Mouse (Mus musculus): ENCODE measurements around the gene Ints14. TPM values are rescaled to one million over a fixed set of nuclear protein-coding genes. Genes with fewer than 3 reads are reported as not detected.
"Not testable (repeated sequence)": the region's sequence is repeated elsewhere in the genome, so short reads cannot be mapped to it uniquely, and the experiment has no call there.

The Ints14 gene
- polyA plus RNA-seq, 1 experiment from 2014 or later: 49.2 TPM

- Histone ChIP-seq H3K36me3 (ENCODE audit: control insufficient read depth, insufficient read depth, low read length) (no peaks in the 10 kb centered on the region), H3K4me1 (ENCODE audit: control insufficient read depth, insufficient read depth, low read length) (peaks cover 29% of the 10 kb centered on the region), H3K9me3 (ENCODE audit: control insufficient read depth, low read length) (no peaks in the 10 kb centered on the region), H3K9ac (ENCODE audit: low read depth, low read length) (peak overlapping the region; percentile 95), H3K4me2 (ENCODE audit: low read depth, low read length) (peak overlapping the region; percentile 91), H3K4me3 (ENCODE audit: low read length) (peak overlapping the region; percentile 98), H3K27ac (ENCODE audit: low read length) (peak overlapping the region; percentile 93), H3K27me3 (replicated peaks; ENCODE audit: control insufficient read depth, insufficient read depth, low read length) (no peaks in the 10 kb centered on the region)
- 18% methylated on average over 9 of the region's 9 CpGs for WGBS
- peak; percentile 27; the same call in 1 of the 2 replicates for ATAC-seq
Measured at GRCm38 (mm10) chr9:65021887-65022579, 61.3 kb downstream of the Ints14 start.

GRCm38 (mm10) chr9:65022580-65023135 is 62.0 kb downstream of the Ints14 start:
- ATAC-seq: no peak
- Histone ChIP-seq H3K27ac (ENCODE audit: low read length) (peak overlapping the region; percentile 93; the same call in 1 of the 2 replicates), H3K9ac (ENCODE audit: low read depth, low read length) (no peak overlapping the region)

GRCm38 (mm10) chr9:65023447-65023846 is 62.7 kb downstream of the Ints14 start:
- Histone ChIP-seq H3K4me2 (ENCODE audit: low read depth, low read length) (no peak overlapping the region), H3K9ac (ENCODE audit: low read depth, low read length) (no peak overlapping the region)
- no peak for ATAC-seq

More at GRCm38 (mm10) chr9:65022580-65023135, 62.0 kb downstream of the Ints14 start:
- Histone ChIP-seq H3K36me3 (ENCODE audit: control insufficient read depth, insufficient read depth, low read length) (no peaks in the 10 kb centered on the region), H3K4me1 (ENCODE audit: control insufficient read depth, insufficient read depth, low read length) (peaks cover 29% of the 10 kb centered on the region), H3K9me3 (ENCODE audit: control insufficient read depth, low read length) (no peaks in the 10 kb centered on the region), H3K27me3 (replicated peaks; ENCODE audit: control insufficient read depth, insufficient read depth, low read length) (no peaks in the 10 kb centered on the region), H3K4me2 (ENCODE audit: low read depth, low read length) (no peak overlapping the region), H3K4me3 (ENCODE audit: low read length) (no peak overlapping the region)
- 49% methylated on average over 4 of the region's 4 CpGs for WGBS

GRCm38 (mm10) chr9:65027241-65027640 is 66.5 kb downstream of the Ints14 start:
- Histone ChIP-seq H3K27me3 (replicated peaks; ENCODE audit: control insufficient read depth, insufficient read depth, low read length) (no peaks in the 10 kb centered on the region), H3K9me3 (ENCODE audit: control insufficient read depth, low read length) (no peaks in the 10 kb centered on the region), H3K4me1 (ENCODE audit: control insufficient read depth, insufficient read depth, low read length) (peaks cover 12% of the 10 kb centered on the region), H3K4me2 (ENCODE audit: low read depth, low read length) (no peak overlapping the region), H3K4me3 (ENCODE audit: low read length) (no peak overlapping the region), H3K36me3 (ENCODE audit: control insufficient read depth, insufficient read depth, low read length) (no peaks in the 10 kb centered on the region), H3K9ac (ENCODE audit: low read depth, low read length) (no peak overlapping the region), H3K27ac (ENCODE audit: low read length) (no peak overlapping the region)
- no peak for ATAC-seq
- 84% methylated on average over 7 of the region's 7 CpGs for WGBS

More at GRCm38 (mm10) chr9:65023447-65023846, 62.7 kb downstream of the Ints14 start:
- Histone ChIP-seq H3K27ac (ENCODE audit: low read length) (no peak overlapping the region), H3K9me3 (ENCODE audit: control insufficient read depth, low read length) (no peaks in the 10 kb centered on the region), H3K27me3 (replicated peaks; ENCODE audit: control insufficient read depth, insufficient read depth, low read length) (no peaks in the 10 kb centered on the region), H3K36me3 (ENCODE audit: control insufficient read depth, insufficient read depth, low read length) (no peaks in the 10 kb centered on the region), H3K4me1 (ENCODE audit: control insufficient read depth, insufficient read depth, low read length) (peaks cover 25% of the 10 kb centered on the region), H3K4me3 (ENCODE audit: low read length) (no peak overlapping the region)
- 92% methylated on average over 3 of the region's 3 CpGs for WGBS

GRCm38 (mm10) chr9:65028313-65028712 is 67.6 kb downstream of the Ints14 start:
- Histone ChIP-seq H3K36me3 (ENCODE audit: control insufficient read depth, insufficient read depth, low read length) (no peaks in the 10 kb centered on the region), H3K9me3 (ENCODE audit: control insufficient read depth, low read length) (no peaks in the 10 kb centered on the region), H3K27me3 (replicated peaks; ENCODE audit: control insufficient read depth, insufficient read depth, low read length) (no peaks in the 10 kb centered on the region), H3K4me2 (ENCODE audit: low read depth, low read length) (no peak overlapping the region), H3K4me3 (ENCODE audit: low read length) (no peak overlapping the region), H3K4me1 (ENCODE audit: control insufficient read depth, insufficient read depth, low read length) (peaks cover 9% of the 10 kb centered on the region), H3K27ac (ENCODE audit: low read length) (no peak overlapping the region), H3K9ac (ENCODE audit: low read depth, low read length) (no peak overlapping the region)
- WGBS: 92% methylated on average over 5 of the region's 5 CpGs
- no peak for ATAC-seq

- H3K9me3 ChIP-seq (ENCODE audit: control insufficient read depth, low read length); H3K4me3 ChIP-seq (ENCODE audit: low read length); H3K9ac ChIP-seq (ENCODE audit: low read depth, low read length); H3K4me2 ChIP-seq (ENCODE audit: low read depth, low read length); H3K27me3 ChIP-seq (replicated peaks; ENCODE audit: control insufficient read depth, insufficient read depth, low read length); H3K27ac ChIP-seq (ENCODE audit: low read length); ATAC-seq; H3K36me3 ChIP-seq (ENCODE audit: control insufficient read depth, insufficient read depth, low read length): not testable (repeated sequence)
- WGBS: 66% methylated on average over 5 of the region's 5 CpGs
- H3K4me1 ChIP-seq (ENCODE audit: control insufficient read depth, insufficient read depth, low read length): peaks cover 19% of the 10 kb centered on the region
Measured at GRCm38 (mm10) chr9:65031355-65031754, 70.7 kb downstream of the Ints14 start.

GRCm38 (mm10) chr9:65031894-65032268 is 71.2 kb downstream of the Ints14 start:
- no peaks in the 10 kb centered on the region for H3K9me3 ChIP-seq (ENCODE audit: control insufficient read depth, low read length)
- no peak for ATAC-seq
- peaks cover 1% of the 10 kb centered on the region; the same call in 1 of the 2 replicates for H3K36me3 ChIP-seq (ENCODE audit: control insufficient read depth, insufficient read depth, low read length)
- peaks cover 19% of the 10 kb centered on the region for H3K4me1 ChIP-seq (ENCODE audit: control insufficient read depth, insufficient read depth, low read length)
- no peak overlapping the region; the same call in 1 of the 2 replicates for H3K27ac ChIP-seq (ENCODE audit: low read length)
- peak overlapping the region; percentile 98 for H3K9ac ChIP-seq (ENCODE audit: low read depth, low read length)
- no peaks in the 10 kb centered on the region for H3K27me3 ChIP-seq (replicated peaks; ENCODE audit: control insufficient read depth, insufficient read depth, low read length)
- peak overlapping the region; percentile 100 for H3K4me3 ChIP-seq (ENCODE audit: low read length)
- H3K4me2 ChIP-seq (ENCODE audit: low read depth, low read length): peak overlapping the region; percentile 33
- WGBS: 28% methylated on average over 4 of the region's 4 CpGs

- Histone ChIP-seq H3K4me2 (ENCODE audit: low read depth, low read length) (peak within 1 kb of the TSS; percentile 92), H3K4me1 (ENCODE audit: control insufficient read depth, insufficient read depth, low read length) (peaks cover 19% of the 10 kb centered on the region), H3K27me3 (replicated peaks; ENCODE audit: control insufficient read depth, insufficient read depth, low read length) (no peaks in the 10 kb centered on the region), H3K9ac (ENCODE audit: low read depth, low read length) (peak within 1 kb of the TSS; percentile 98), H3K36me3 (ENCODE audit: control insufficient read depth, insufficient read depth, low read length) (peaks cover 4% of the 10 kb centered on the region; the same call in 1 of the 2 replicates), H3K4me3 (ENCODE audit: low read length) (peak within 1 kb of the TSS; percentile 100), H3K27ac (ENCODE audit: low read length) (peak within 1 kb of the TSS; percentile 93), H3K9me3 (ENCODE audit: control insufficient read depth, low read length) (no peaks in the 10 kb centered on the region)
- under 1% methylated on average over 71 of the region's 85 CpGs for WGBS
- ATAC-seq: peak; percentile 96
Measured at GRCm38 (mm10) chr9:65032269-65033108, 71.8 kb downstream of the Ints14 start, which contains the start of gene Dpp8. Gene Dpp8, plus strand, starts transcription at chr9:65032414.

- H3K4me3 ChIP-seq (ENCODE audit: low read length): no peak overlapping the region
- WGBS: 80% methylated on average over 1 of the region's 1 CpGs
- H3K9ac ChIP-seq (ENCODE audit: low read depth, low read length): no peak overlapping the region
- H3K27ac ChIP-seq (ENCODE audit: low read length): no peak overlapping the region
- no peaks in the 10 kb centered on the region for H3K9me3 ChIP-seq (ENCODE audit: control insufficient read depth, low read length)
- peaks cover 19% of the 10 kb centered on the region for H3K4me1 ChIP-seq (ENCODE audit: control insufficient read depth, insufficient read depth, low read length)
- H3K36me3 ChIP-seq (ENCODE audit: control insufficient read depth, insufficient read depth, low read length): peaks cover 19% of the 10 kb centered on the region
- no peak for ATAC-seq
- H3K4me2 ChIP-seq (ENCODE audit: low read depth, low read length): no peak overlapping the region
- no peaks in the 10 kb centered on the region for H3K27me3 ChIP-seq (replicated peaks; ENCODE audit: control insufficient read depth, insufficient read depth, low read length)
Measured at GRCm38 (mm10) chr9:65036456-65036855, 75.8 kb downstream of the Ints14 start.
